Mouse (Mus musculus) myocyte (in vitro differentiated cells): ENCODE measurements around the gene Rabggtb. TPM values are rescaled to one million over a fixed set of nuclear protein-coding genes. Genes with fewer than 3 reads are reported as not detected.
A peak's percentile ranks its signal among the peaks of the same experiment; 100 is the strongest.

Experiments used
- H3K27me3 ChIP-seq: one replicate; pipeline ENCODE4 v1.6.1; 2011; ENCODE audit not compliant: control insufficient read depth, insufficient read depth, insufficient read length
- H3K36me3 ChIP-seq: one replicate; pipeline ENCODE4 v1.6.1; 2011; ENCODE audit not compliant: control insufficient read depth, insufficient read depth
- H3K4me2 ChIP-seq: one replicate; pipeline ENCODE4 v1.6.1; 2011; ENCODE audit warnings: low read depth, control low read depth
- H3K4me3 ChIP-seq: one replicate; pipeline ENCODE4 v1.5.1; 2011; ENCODE audit warnings: mild to moderate bottlenecking, control low read depth, moderate library complexity
- H3K79me2 ChIP-seq: one replicate; pipeline ENCODE4 v1.6.1; 2011; ENCODE audit not compliant: control insufficient read depth, insufficient read depth
- H3ac ChIP-seq: one replicate; pipeline ENCODE4 v1.6.1; 2011; ENCODE audit not compliant: control insufficient read depth, insufficient read length
- CEBPB ChIP-seq: IDR thresholded peaks from 2 replicates; pipeline ENCODE4 v1.6.1; 2011; ENCODE audit warnings: mild to moderate bottlenecking, moderate library complexity; ENCODE audit not compliant: poor library complexity, insufficient read depth, severe bottlenecking
- E2F4 ChIP-seq: IDR thresholded peaks from one replicate; pipeline ENCODE4 v1.6.1; 2011; ENCODE audit warnings: mild to moderate bottlenecking, control low read depth, moderate library complexity; ENCODE audit not compliant: insufficient read depth
- MAX ChIP-seq: IDR thresholded peaks from one replicate; pipeline ENCODE4 v1.6.1; 2011; ENCODE audit warnings: low read depth, mild to moderate bottlenecking, control low read depth
- MYOD1 ChIP-seq, 3 experiments: IDR thresholded peaks; one replicate each; pipeline ENCODE4 v1.6.1; 2011; ENCODE audit warnings: control low read depth in 2 of 3, low read depth in 2 of 3, mild to moderate bottlenecking in 2 of 3, moderate library complexity in 1 of 3; ENCODE audit not compliant: insufficient read length in 2 of 3, control insufficient read depth in 1 of 3
- MYOG ChIP-seq, 3 experiments: IDR thresholded peaks; one replicate each; pipeline ENCODE4 v1.6.1; 2011; ENCODE audit warnings: control low read depth in 2 of 3, low read depth in 2 of 3, mild to moderate bottlenecking in 2 of 3; ENCODE audit not compliant: insufficient read length in 2 of 3, control insufficient read depth in 1 of 3, insufficient read depth in 1 of 3
- POLR2A ChIP-seq: IDR thresholded peaks from one replicate; pipeline ENCODE4 v1.6.1; 2011; ENCODE audit warnings: low read depth, mild to moderate bottlenecking, control low read depth, moderate library complexity; ENCODE audit not compliant: insufficient read length
- POLR2AphosphoS2 ChIP-seq: IDR thresholded peaks from one replicate; pipeline ENCODE4 v1.6.1; 2011; ENCODE audit warnings: low read depth, control low read depth; ENCODE audit not compliant: insufficient read length
- REST ChIP-seq: IDR thresholded peaks from one replicate; pipeline ENCODE4 v1.6.1; 2011; ENCODE audit warnings: mild to moderate bottlenecking, control low read depth, moderate library complexity; ENCODE audit not compliant: insufficient read depth, insufficient read length
- SRF ChIP-seq: IDR thresholded peaks from one replicate; pipeline ENCODE4 v1.6.1; 2011; ENCODE audit warnings: low read depth; ENCODE audit not compliant: control insufficient read depth, insufficient read length
- TCF12 ChIP-seq: IDR thresholded peaks from one replicate; pipeline ENCODE4 v1.6.1; 2011; ENCODE audit warnings: mild to moderate bottlenecking, control low read depth; ENCODE audit not compliant: poor library complexity, insufficient read depth, severe bottlenecking
- USF1 ChIP-seq: IDR thresholded peaks from one replicate; pipeline ENCODE4 v1.6.1; 2011; ENCODE audit warnings: low read depth, mild to moderate bottlenecking, control low read depth, moderate library complexity
- polyA plus RNA-seq: library from polyadenylated mRNA; unstranded; fragments of >200 nt; fragmentation: generic; extraction: Trizol; gene quantifications from one replicate; pipeline ENCODE4 v1.2.1, GENCODE M21; 2012; ENCODE audit warnings: missing spikeins

Rabggtb gene
- polyA plus RNA-seq, 1 experiment = 70.5 TPM

DNA sequence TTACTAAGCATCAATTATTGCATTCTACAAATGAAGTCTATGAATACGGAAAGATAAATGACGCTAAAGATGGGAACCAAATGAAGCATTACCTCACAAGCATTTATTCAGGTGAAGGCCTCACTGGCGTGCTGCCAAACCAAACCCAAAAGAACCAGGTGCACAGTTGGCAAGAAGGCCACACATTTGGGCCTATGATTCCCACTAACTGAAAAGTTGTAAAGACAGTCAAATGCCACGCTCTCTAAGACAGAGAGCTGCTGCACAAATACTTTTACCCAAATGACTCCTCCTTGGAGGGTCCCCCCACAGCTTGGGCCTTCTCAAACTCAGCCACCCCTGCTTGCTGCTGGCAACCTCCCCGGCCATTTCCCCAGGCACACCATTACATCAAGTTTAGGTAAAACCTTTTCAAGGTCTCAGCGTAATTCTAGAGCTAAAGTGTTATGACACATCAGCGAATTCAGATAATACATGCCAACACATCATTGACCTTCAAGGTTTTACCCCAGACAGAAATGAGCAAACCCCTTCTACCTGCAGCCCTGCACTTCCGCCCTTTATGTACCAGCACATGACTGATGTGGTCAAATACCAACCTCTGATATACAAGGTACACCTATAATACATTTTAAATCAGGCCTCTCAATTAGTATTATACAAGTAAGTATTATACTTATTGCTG lies 1.5 kb downstream of the Rabggtb start:
- peaks cover 48% of the 10 kb centered on the region for H3K36me3 ChIP-seq
- H3K4me2 ChIP-seq = peak overlapping the region; percentile 91
- peak overlapping the region; percentile 93 for H3ac ChIP-seq
- H3K79me2 ChIP-seq = peaks cover 54% of the 10 kb centered on the region
- peak; percentile 18 for TF ChIP-seq POLR2AphosphoS2
- no peak for TF ChIP-seq MYOD1 (IDR thresholded peaks at IDR 0.05; ENCODE audit: control insufficient read depth in 1 of 3, insufficient read length in 2 of 3, low read depth in 2 of 3)
- no peak for TF ChIP-seq USF1
- no peak for TF ChIP-seq MAX
- peak; percentile 9 for TF ChIP-seq POLR2A
- H3K4me3 ChIP-seq = peak overlapping the region; percentile 80
- H3K27me3 ChIP-seq = no peaks in the 10 kb centered on the region

DNA sequence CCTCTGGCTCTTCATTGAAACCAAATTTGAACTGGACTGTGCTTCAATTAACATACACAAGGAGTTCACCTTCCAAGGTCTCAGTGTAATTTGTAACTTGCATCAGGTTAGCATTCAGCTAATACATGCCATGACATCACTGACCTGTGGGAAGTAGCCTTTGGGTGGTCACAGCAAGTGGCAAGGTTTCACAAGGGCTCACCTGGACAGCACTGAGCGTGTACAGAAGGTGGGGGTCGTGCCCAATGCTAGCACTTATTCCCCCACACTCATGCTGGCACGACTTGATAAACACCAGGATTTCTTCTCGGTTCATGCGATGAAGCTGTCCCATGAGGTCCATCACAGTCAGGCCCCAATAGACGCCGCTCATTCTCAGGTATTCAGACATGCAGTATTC lies 2.3 kb downstream of the Rabggtb start:
- TF ChIP-seq USF1 = no peak
- TF ChIP-seq POLR2AphosphoS2 = peak; percentile 60

DNA sequence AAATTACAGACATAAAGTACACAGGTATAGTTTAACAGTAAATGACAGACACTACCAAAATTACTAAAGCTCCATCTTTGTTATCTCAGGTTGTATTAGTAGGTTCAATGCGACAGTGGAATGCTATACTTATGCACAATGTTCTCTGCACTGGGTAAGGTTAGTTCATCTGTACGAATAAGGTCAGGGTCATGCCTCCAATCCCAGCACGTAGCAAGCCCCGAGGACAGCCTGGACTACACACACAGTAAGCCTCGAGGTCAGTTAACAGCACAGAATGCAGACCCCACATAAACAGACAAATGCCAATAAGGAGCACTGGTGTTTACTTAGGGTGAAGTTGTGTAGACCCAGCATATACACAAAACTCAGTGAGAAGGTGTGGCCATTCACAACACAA lies 3.9 kb downstream of the Rabggtb start:
- no peak overlapping the region for H3K4me3 ChIP-seq
- TF ChIP-seq MAX (no peak), MYOG (IDR thresholded peaks at IDR 0.05; ENCODE audit: control insufficient read depth in 1 of 3, insufficient read depth in 1 of 3, insufficient read length in 2 of 3, low read depth in 2 of 3) (no peak), REST (no peak), E2F4 (no peak), TCF12 (no peak), MYOD1 (IDR thresholded peaks at IDR 0.05; ENCODE audit: control insufficient read depth in 1 of 3, insufficient read length in 2 of 3, low read depth in 2 of 3) (no peak), CEBPB (no peak)
- H3ac ChIP-seq = no peak overlapping the region
- H3K4me2 ChIP-seq = peak overlapping the region; percentile 91
- no peaks in the 10 kb centered on the region for H3K27me3 ChIP-seq
- H3K36me3 ChIP-seq = peaks cover 69% of the 10 kb centered on the region
- peaks cover 54% of the 10 kb centered on the region for H3K79me2 ChIP-seq

More for the DNA sequence above, 2.3 kb downstream of the Rabggtb start:
- Histone ChIP-seq H3K4me3 (peak overlapping the region; percentile 80), H3K27me3 (no peaks in the 10 kb centered on the region), H3K4me2 (peak overlapping the region; percentile 91), H3K79me2 (peaks cover 54% of the 10 kb centered on the region), H3ac (no peak overlapping the region), H3K36me3 (peaks cover 54% of the 10 kb centered on the region)

DNA sequence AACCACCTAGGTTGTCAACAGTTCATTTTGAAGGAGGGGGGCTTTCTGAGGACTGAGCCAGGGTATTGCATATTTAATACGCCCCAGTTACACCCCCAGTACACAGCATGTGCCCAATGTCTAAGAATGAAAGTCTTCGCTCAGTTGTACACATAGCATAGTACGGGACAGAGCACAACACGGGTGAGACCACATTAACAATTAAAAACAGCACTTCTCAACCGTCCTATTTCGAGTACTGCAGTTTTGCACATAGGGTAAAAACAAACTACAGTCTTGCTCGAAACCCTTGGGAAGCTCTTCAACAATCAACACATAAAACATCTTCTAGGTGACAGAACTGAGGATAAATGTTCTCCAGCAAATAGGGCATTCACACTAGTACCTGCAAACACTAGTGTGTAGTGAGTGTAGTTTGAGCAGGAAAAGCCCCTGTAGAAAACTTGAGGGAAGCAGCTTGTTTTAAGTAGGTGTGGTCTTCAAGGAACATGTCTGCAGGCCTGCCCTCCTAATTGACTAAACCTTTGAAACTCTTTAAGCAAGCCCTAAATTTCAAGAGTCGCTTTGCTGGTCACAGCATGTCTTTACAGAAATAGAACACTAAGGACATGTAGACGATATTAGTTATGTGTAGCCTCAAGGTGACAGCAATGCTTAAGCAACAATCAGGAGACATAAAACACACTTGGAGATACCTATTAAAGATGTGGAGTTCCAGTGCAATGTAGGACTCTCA lies 6.5 kb downstream of the Rabggtb start, which contains the start of gene Msh4:
Msh4 (minus strand) TSS at position 3 of the 736 bp plus-strand sequence.
- H3K79me2 ChIP-seq = peaks cover 40% of the 10 kb centered on the region
- H3ac ChIP-seq = no peak within 1 kb of the TSS
- no peak within 1 kb of the TSS for H3K4me2 ChIP-seq
- H3K36me3 ChIP-seq = peaks cover 78% of the 10 kb centered on the region
- H3K27me3 ChIP-seq = no peaks in the 10 kb centered on the region
- TF ChIP-seq MYOD1 (IDR thresholded peaks at IDR 0.05; ENCODE audit: control insufficient read depth in 1 of 3, insufficient read length in 2 of 3, low read depth in 2 of 3) = no peak
- no peak for TF ChIP-seq MYOG (IDR thresholded peaks at IDR 0.05; ENCODE audit: control insufficient read depth in 1 of 3, insufficient read depth in 1 of 3, insufficient read length in 2 of 3, low read depth in 2 of 3)
- no peak for TF ChIP-seq REST
- TF ChIP-seq SRF = no peak
- no peak for TF ChIP-seq CEBPB
- no peak within 1 kb of the TSS for H3K4me3 ChIP-seq

DNA sequence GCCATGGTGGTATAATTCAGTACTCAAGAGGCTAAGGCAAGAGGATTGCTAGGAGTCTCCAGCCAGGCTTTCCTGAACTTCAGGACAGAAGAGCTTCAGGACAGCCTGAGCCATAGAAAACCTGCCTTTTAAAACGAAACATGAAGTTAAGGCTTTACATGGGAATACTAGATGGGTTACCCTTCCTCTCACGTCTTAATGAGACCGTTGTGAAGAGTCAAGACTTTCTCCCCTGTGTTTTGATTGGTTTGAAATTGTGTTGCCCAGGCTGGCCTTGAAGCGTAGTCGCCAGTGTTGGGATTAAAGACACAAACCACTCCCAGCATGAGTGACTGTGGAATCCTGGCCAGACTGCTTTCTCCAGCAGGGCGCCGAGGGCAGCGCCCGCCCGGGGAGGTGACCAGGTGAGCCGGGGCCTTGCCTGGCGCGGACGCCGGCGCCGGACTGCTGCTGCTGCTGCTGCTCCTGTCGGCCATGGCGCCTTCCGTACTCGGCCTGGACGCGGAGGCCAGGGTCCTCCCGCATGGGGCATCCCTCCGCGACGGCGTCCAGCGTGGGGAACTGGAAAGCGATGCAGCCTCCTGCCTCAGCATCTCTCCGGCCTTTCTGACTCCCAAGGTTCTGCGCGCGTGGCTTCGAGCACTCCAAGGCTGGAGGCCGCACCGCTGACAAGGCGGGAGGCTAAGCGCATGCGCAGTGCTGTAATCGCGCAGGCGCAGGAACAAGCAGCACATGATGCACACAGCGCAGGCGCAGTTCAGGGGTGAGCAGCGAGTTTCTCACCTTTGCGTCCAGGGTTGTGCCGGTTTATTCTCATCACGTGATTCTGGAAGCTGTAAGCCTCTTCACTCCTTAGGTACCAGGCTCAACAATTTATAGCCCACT lies 7.3 kb downstream of the Rabggtb start:
- no peak for TF ChIP-seq MYOG (IDR thresholded peaks at IDR 0.05; ENCODE audit: control insufficient read depth in 1 of 3, insufficient read depth in 1 of 3, insufficient read length in 2 of 3, low read depth in 2 of 3)
- TF ChIP-seq POLR2A = peak; percentile 43
- peak; percentile 89 for TF ChIP-seq POLR2AphosphoS2

More for the DNA sequence above, 7.3 kb downstream of the Rabggtb start:
- H3K4me2 ChIP-seq = no peak overlapping the region
- no peak overlapping the region for H3K4me3 ChIP-seq
- H3K36me3 ChIP-seq = peaks cover 70% of the 10 kb centered on the region
- no peak overlapping the region for H3ac ChIP-seq
- H3K27me3 ChIP-seq = no peaks in the 10 kb centered on the region
- peaks cover 32% of the 10 kb centered on the region for H3K79me2 ChIP-seq
